In the genomic region with DNA sequence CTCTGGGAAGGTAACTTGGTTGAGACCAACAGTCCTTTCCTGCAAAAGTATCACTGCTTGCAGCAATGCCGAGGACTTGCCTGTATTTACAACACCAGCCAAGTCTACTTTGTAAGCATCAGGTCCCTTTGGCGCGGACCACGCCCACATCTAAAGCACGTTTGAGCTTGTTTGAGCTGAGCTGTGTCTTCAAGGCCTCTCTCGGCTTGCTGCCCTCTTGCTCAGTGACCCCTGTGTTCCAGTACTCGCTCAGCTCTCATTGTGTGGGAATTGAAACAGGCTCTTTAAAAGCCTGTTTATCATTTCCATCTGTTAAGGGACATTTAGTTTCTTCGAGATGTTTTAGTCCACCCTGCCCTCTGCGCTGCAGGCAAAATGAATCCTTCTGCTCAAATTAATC, we compare ENCODE assay signal across 13 mouse cellular contexts. TPM values are rescaled to one million over a fixed set of nuclear protein-coding genes. Genes with fewer than 3 reads are reported as not detected.
A peak's percentile ranks its signal among the peaks of the same experiment; 100 is the strongest.
DNase-seq lines count a peak whose midpoint lies in the region; ATAC-seq and TF ChIP-seq lines count a peak whose summit lies in the region.
"Had no signal": no experiment of that assay in that cellular context is flagged by ENCODE, and none has a peak within 500 bp of the region (broad histone marks: within the 10 kb centered on the region; RNA-seq: fewer than 3 reads in every experiment).

No protein-coding gene starts in this region.

- no peaks in the 10 kb centered on the region for H3K27me3 ChIP-seq in neural tube, embryonic 14.5 days (ENCODE audit: control insufficient read depth, insufficient read depth, low read length)
- H3K27me3 ChIP-seq in embryonic facial prominence, embryonic 15.5 days: no peaks in the 10 kb centered on the region
- no peaks in the 10 kb centered on the region for H3K27me3 ChIP-seq in liver, postnatal 0 days (ENCODE audit: insufficient read depth, low read length)
- H3K27me3 ChIP-seq: forebrain, embryonic 13.5 days; heart, embryonic 13.5 days had no signal

- H3K27ac ChIP-seq in neural tube, embryonic 14.5 days (ENCODE audit: low read depth, low read length): no peak overlapping the region
- 0 out of 2 replicates have a peak overlapping the region, but pooled peaks have one; percentile 28 for H3K27ac ChIP-seq in embryonic facial prominence, embryonic 15.5 days (replicated peaks)
- H3K27ac ChIP-seq in liver, postnatal 0 days (ENCODE audit: low read depth): no peak overlapping the region
- H3K27ac ChIP-seq: forebrain, embryonic 13.5 days; heart, embryonic 13.5 days; left cerebral cortex, adult 2 months; midbrain, embryonic 10.5 days had no signal

- H3K4me2 ChIP-seq in neural tube, embryonic 14.5 days (ENCODE audit: low read depth, low read length): no peak overlapping the region
- H3K4me2 ChIP-seq in embryonic facial prominence, embryonic 15.5 days (replicated peaks): no peak overlapping the region
- no peak overlapping the region for H3K4me2 ChIP-seq in liver, postnatal 0 days (ENCODE audit: low read depth, low read length)
- H3K4me2 ChIP-seq: forebrain, embryonic 13.5 days; heart, embryonic 13.5 days had no signal

- H3K9ac ChIP-seq in neural tube, embryonic 14.5 days (replicated peaks; ENCODE audit: low read depth, low read length): no peak overlapping the region
- no peak overlapping the region for H3K9ac ChIP-seq in embryonic facial prominence, embryonic 15.5 days
- no peak overlapping the region for H3K9ac ChIP-seq in liver, postnatal 0 days (replicated peaks)
- H3K9ac ChIP-seq: forebrain, embryonic 13.5 days; heart, embryonic 13.5 days had no signal

- TF ChIP-seq CTCF in liver, postnatal 0 days (IDR thresholded peaks at IDR 0.05; ENCODE audit: low read depth): no peak

- no peaks in the 10 kb centered on the region for H3K9me3 ChIP-seq in neural tube, embryonic 14.5 days (ENCODE audit: control insufficient read depth, low read length)
- no peaks in the 10 kb centered on the region for H3K9me3 ChIP-seq in embryonic facial prominence, embryonic 15.5 days (replicated peaks)
- no peaks in the 10 kb centered on the region for H3K9me3 ChIP-seq in liver, postnatal 0 days (ENCODE audit: low read length)
- H3K9me3 ChIP-seq: forebrain, embryonic 13.5 days; heart, embryonic 13.5 days; midbrain, embryonic 10.5 days had no signal

- no peak for DNase-seq in neural tube, embryonic 10.5 days (ENCODE audit: extremely low spot score, low spot score)
- DNase-seq in kidney, postnatal 4 days: peak; percentile 51 to 65
- peak; percentile 43 for DNase-seq in urinary bladder, postnatal 25 days (ENCODE audit: low spot score)
- no peak for DNase-seq in liver, postnatal 0 days
- no peak for DNase-seq in frontal cortex, postnatal 10 days (ENCODE audit: low spot score in 2 of 2)
- DNase-seq: thymus, postnatal 36 days had no signal

- no peaks in the 10 kb centered on the region for H3K36me3 ChIP-seq in neural tube, embryonic 14.5 days (ENCODE audit: control insufficient read depth, insufficient read depth, low read length)
- H3K36me3 ChIP-seq in embryonic facial prominence, embryonic 15.5 days: no peaks in the 10 kb centered on the region
- no peaks in the 10 kb centered on the region for H3K36me3 ChIP-seq in liver, postnatal 0 days (replicated peaks; ENCODE audit: insufficient read depth, low read length)
- H3K36me3 ChIP-seq: heart, embryonic 13.5 days; midbrain, embryonic 10.5 days had no signal

- 26% methylated on average over 9 of the region's 9 CpGs for WGBS in neural tube, embryonic 14.5 days
- 15% methylated on average over 9 of the region's 9 CpGs for WGBS in embryonic facial prominence, embryonic 15.5 days
- WGBS in liver, postnatal 0 days (ENCODE audit: insufficient replicate concordance): 63% methylated on average over 9 of the region's 9 CpGs

- H3K4me1 ChIP-seq in neural tube, embryonic 14.5 days (ENCODE audit: control insufficient read depth, insufficient read depth, low read length): no peaks in the 10 kb centered on the region
- peaks cover 11% of the 10 kb centered on the region for H3K4me1 ChIP-seq in embryonic facial prominence, embryonic 15.5 days
- H3K4me1 ChIP-seq in liver, postnatal 0 days (ENCODE audit: insufficient read depth): no peaks in the 10 kb centered on the region

- H3K4me3 ChIP-seq in neural tube, embryonic 14.5 days (ENCODE audit: low read depth, low read length): no peak overlapping the region
- no peak overlapping the region for H3K4me3 ChIP-seq in embryonic facial prominence, embryonic 15.5 days (replicated peaks)
- no peak overlapping the region for H3K4me3 ChIP-seq in liver, postnatal 0 days (ENCODE audit: low read depth, low read length)
- H3K4me3 ChIP-seq: forebrain, embryonic 13.5 days; heart, embryonic 13.5 days; left cerebral cortex, adult 2 months; midbrain, embryonic 10.5 days had no signal

- ATAC-seq in neural tube, embryonic 14.5 days (ENCODE audit: low read depth): peak; percentile 31; the same call in 1 of the 2 replicates
- no peak for ATAC-seq in embryonic facial prominence, embryonic 15.5 days (ENCODE audit: insufficient number of reproducible peaks, low FRiP score, low TSS enrichment, low read depth)
- no peak for ATAC-seq in erythroblast, adult 5-6 weeks (replicated peaks; ENCODE audit: low FRiP score, poor library complexity, severe bottlenecking)
- no peak for ATAC-seq in liver, postnatal 0 days
- ATAC-seq: forebrain, embryonic 13.5 days had no signal

- no peak for TF ChIP-seq EP300 in liver, postnatal 0 days (IDR thresholded peaks at IDR 0.05; ENCODE audit: low read depth)

RNA-seq across cellular contexts. Expression of gene Pdlim3, which starts 26.9 kb away (rescaled TPM):
- polyA plus RNA-seq in neural tube, embryonic 14.5 days (2014; fragmentation: Nextera tagmentation; extraction: Ambion mirVana): 8.1 and 8.6 TPM in 2 replicates
- polyA plus RNA-seq in embryonic facial prominence, embryonic 15.5 days (2015; fragmentation: Nextera tagmentation; extraction: Ambion mirVana): 78.9 and 107 TPM in 2 replicates
- not detected in 2 replicates for total RNA-seq in erythroblast, adult 5-6 weeks (2015; ENCODE audit: low replicate concordance)
- total RNA-seq in erythroblast, adult 5-6 weeks (2017; ENCODE audit: low replicate concordance): 0.26 TPM in 1 of 2 replicates, not detected in the other
- polyA plus RNA-seq in liver, postnatal 0 days (2015; fragmentation: Nextera tagmentation; extraction: Ambion mirVana): 2.1 and 4.0 TPM in 2 replicates

Comparison
In these comparisons a context has a peak if more than half of its experiments do, and no peak if none do; other contexts are left out.
1. DNase-seq: peak in kidney, postnatal 4 days (2 of 2) and urinary bladder, postnatal 25 days (single experiment); none in neural tube, embryonic 10.5 days (single experiment), liver, postnatal 0 days (single experiment) and frontal cortex, postnatal 10 days (0 of 2).